Mouse (Mus musculus) hindbrain, embryonic 15.5 days (tissue): Measurements from ENCODE around the gene Trmo. TPM values are rescaled to one million over a fixed set of nuclear protein-coding genes. Genes with fewer than 3 reads are reported as not detected.

Source experiments
- ATAC-seq: fragments of 200-750 bp; cut with Nextera tagmentation; 2 replicates; pipeline ENCODE4 v1.8.0; 2017; ENCODE audit warnings: low read depth, moderate number of reproducible peaks, moderate TSS enrichment; ENCODE audit not compliant: low FRiP score
- H3K27ac ChIP-seq: fragments of 300-500 bp; sonication (generic); replicated peaks from 2 replicates; pipeline ENCODE4 v1.5.1; 2015; ENCODE audit warnings: mild to moderate bottlenecking, inconsistent platforms
- H3K27me3 ChIP-seq: fragments of 300-500 bp; sonication (generic); 2 replicates; pipeline ENCODE4 v1.6.1; 2015; ENCODE audit warnings: control low read depth, inconsistent platforms
- H3K36me3 ChIP-seq: fragments of 300-500 bp; sonication (generic); 2 replicates; pipeline ENCODE4 v1.6.1; 2015; ENCODE audit warnings: control low read depth, inconsistent platforms
- H3K4me1 ChIP-seq: fragments of 300-500 bp; sonication (generic); replicated peaks from 2 replicates; pipeline ENCODE4 v1.6.1; 2015; ENCODE audit warnings: control low read depth, inconsistent platforms
- H3K4me2 ChIP-seq: fragments of 300-500 bp; sonication (generic); 2 replicates; pipeline ENCODE4 v1.6.1; 2015; ENCODE audit warnings: moderate library complexity, mild to moderate bottlenecking, inconsistent platforms
- H3K4me3 ChIP-seq: fragments of 300-500 bp; sonication (generic); 2 replicates; pipeline ENCODE4 v1.5.1; 2015; ENCODE audit warnings: mild to moderate bottlenecking, inconsistent platforms
- H3K9ac ChIP-seq: fragments of 300-500 bp; sonication (generic); 2 replicates; pipeline ENCODE4 v1.6.1; 2015; ENCODE audit warnings: inconsistent platforms
- H3K9me3 ChIP-seq: fragments of 300-500 bp; sonication (generic); 2 replicates; pipeline ENCODE4 v1.6.1; 2016; ENCODE audit warnings: control low read depth, inconsistent platforms
- WGBS: fragments of 180-500 bp; shearing (Covaris S2); methylation state at CpG from one replicate; pipeline ENCODE4 v1.1.7; 2015; 5-methylcytosine and 5-hydroxymethylcytosine counted together
- polyA plus RNA-seq: library from polyadenylated mRNA; unstranded; fragments of >200 nt; fragmentation: Nextera tagmentation; extraction: Ambion mirVana; gene quantifications from 2 replicates; pipeline ENCODE4 v1.2.1, GENCODE M21; 2015

The Trmo gene
- polyA plus RNA-seq, 1 experiment from 2014 or later = 9.7 TPM

- Histone ChIP-seq H3K36me3 (no peaks in the 10 kb centered on the region), H3K9ac (no peak overlapping the region), H3K9me3 (no peaks in the 10 kb centered on the region), H3K4me2 (no peak overlapping the region), H3K4me1 (peaks cover 18% of the 10 kb centered on the region), H3K27ac (no peak overlapping the region), H3K4me3 (no peak overlapping the region), H3K27me3 (peaks cover 96% of the 10 kb centered on the region)
- 22% methylated on average over 6 of the region's 6 CpGs for WGBS
- no peak for ATAC-seq
Measured at GRCm38 (mm10) chr4:46346221-46346620, 43.0 kb downstream of the Trmo start.

GRCm38 (mm10) chr4:46345773-46346100 is 43.5 kb downstream of the Trmo start:
- no peak overlapping the region for H3K9ac ChIP-seq
- no peaks in the 10 kb centered on the region for H3K9me3 ChIP-seq
- H3K27ac ChIP-seq = no peak overlapping the region
- peaks cover 18% of the 10 kb centered on the region for H3K4me1 ChIP-seq
- peaks cover 96% of the 10 kb centered on the region for H3K27me3 ChIP-seq
- ATAC-seq = no peak
- 16% methylated on average over 3 of the region's 3 CpGs for WGBS
- no peaks in the 10 kb centered on the region for H3K36me3 ChIP-seq
- H3K4me2 ChIP-seq = no peak overlapping the region
- no peak overlapping the region for H3K4me3 ChIP-seq

GRCm38 (mm10) chr4:46345056-46345772 is 44.0 kb downstream of the Trmo start:
- peak overlapping the region; percentile 56 for H3K4me2 ChIP-seq
- H3K9ac ChIP-seq = no peak overlapping the region
- no peaks in the 10 kb centered on the region for H3K9me3 ChIP-seq
- no peak overlapping the region for H3K27ac ChIP-seq
- peaks cover 18% of the 10 kb centered on the region for H3K4me1 ChIP-seq
- H3K36me3 ChIP-seq = no peaks in the 10 kb centered on the region
- peaks cover 96% of the 10 kb centered on the region for H3K27me3 ChIP-seq
- peak overlapping the region; percentile 40; the same call in 1 of the 2 replicates for H3K4me3 ChIP-seq
- 2% methylated on average over 67 of the region's 67 CpGs for WGBS
- no peak for ATAC-seq

GRCm38 (mm10) chr4:46344288-46344687 is 44.9 kb downstream of the Trmo start:
- Histone ChIP-seq H3K9me3 (no peaks in the 10 kb centered on the region), H3K27ac (no peak overlapping the region), H3K9ac (no peak overlapping the region), H3K4me3 (peak overlapping the region; percentile 40), H3K27me3 (peaks cover 95% of the 10 kb centered on the region), H3K4me1 (peaks cover 21% of the 10 kb centered on the region), H3K4me2 (peak overlapping the region; percentile 56), H3K36me3 (no peaks in the 10 kb centered on the region)
- no peak for ATAC-seq
- WGBS = 1% methylated on average over 51 of the region's 51 CpGs

- Histone ChIP-seq H3K36me3 (no peaks in the 10 kb centered on the region), H3K4me2 (peak within 1 kb of the TSS; percentile 56), H3K27me3 (peaks cover 95% of the 10 kb centered on the region), H3K27ac (no peak within 1 kb of the TSS), H3K9me3 (no peaks in the 10 kb centered on the region), H3K9ac (no peak within 1 kb of the TSS), H3K4me1 (peaks cover 21% of the 10 kb centered on the region), H3K4me3 (peak within 1 kb of the TSS; percentile 40)
- under 1% methylated on average over 67 of the region's 70 CpGs for WGBS
- no peak for ATAC-seq
Measured at GRCm38 (mm10) chr4:46343596-46344260, 45.5 kb downstream of the Trmo start, which contains the start of gene Foxe1. TSS of gene Foxe1 (plus strand) at chr4:46343609.

- peaks cover 97% of the 10 kb centered on the region for H3K27me3 ChIP-seq
- H3K4me1 ChIP-seq = peaks cover 21% of the 10 kb centered on the region
- no peaks in the 10 kb centered on the region for H3K9me3 ChIP-seq
- no peak; the same call in 1 of the 2 replicates for ATAC-seq
- no peaks in the 10 kb centered on the region for H3K36me3 ChIP-seq
- H3K4me3 ChIP-seq = peak overlapping the region; percentile 14; the same call in 1 of the 2 replicates
- H3K9ac ChIP-seq = no peak overlapping the region
- H3K4me2 ChIP-seq = peak overlapping the region; percentile 29
- H3K27ac ChIP-seq = no peak overlapping the region
- WGBS = under 1% methylated on average over 28 of the region's 28 CpGs
Measured at GRCm38 (mm10) chr4:46342711-46343286, 46.4 kb downstream of the Trmo start.

GRCm38 (mm10) chr4:46341831-46342680 is 47.2 kb downstream of the Trmo start:
- WGBS = 6% methylated on average over 22 of the region's 22 CpGs
- no peak for ATAC-seq
- Histone ChIP-seq H3K27me3 (peaks cover 97% of the 10 kb centered on the region), H3K9ac (no peak overlapping the region), H3K4me3 (no peak overlapping the region), H3K9me3 (no peaks in the 10 kb centered on the region), H3K4me1 (peaks cover 21% of the 10 kb centered on the region), H3K36me3 (no peaks in the 10 kb centered on the region), H3K27ac (no peak overlapping the region), H3K4me2 (peak overlapping the region; percentile 29; the same call in 1 of the 2 replicates)

GRCm38 (mm10) chr4:46339584-46339983 is 49.7 kb downstream of the Trmo start:
- Histone ChIP-seq H3K36me3 (no peaks in the 10 kb centered on the region), H3K9me3 (no peaks in the 10 kb centered on the region), H3K27ac (no peak overlapping the region), H3K4me3 (no peak overlapping the region), H3K4me1 (peaks cover 21% of the 10 kb centered on the region), H3K27me3 (peaks cover 88% of the 10 kb centered on the region), H3K4me2 (no peak overlapping the region), H3K9ac (no peak overlapping the region)
- ATAC-seq = no peak
- WGBS = 1% methylated on average over 26 of the region's 26 CpGs

GRCm38 (mm10) chr4:46339026-46339425 is 50.2 kb downstream of the Trmo start:
- no peak overlapping the region for H3K4me3 ChIP-seq
- no peak overlapping the region for H3K9ac ChIP-seq
- no peaks in the 10 kb centered on the region for H3K36me3 ChIP-seq
- H3K27ac ChIP-seq = no peak overlapping the region
- no peaks in the 10 kb centered on the region for H3K9me3 ChIP-seq
- peaks cover 15% of the 10 kb centered on the region for H3K4me1 ChIP-seq
- WGBS = 13% methylated on average over 10 of the region's 10 CpGs
- ATAC-seq = no peak
- H3K4me2 ChIP-seq = no peak overlapping the region
- H3K27me3 ChIP-seq = peaks cover 85% of the 10 kb centered on the region

- WGBS = 4% methylated on average over 3 of the region's 3 CpGs
- Histone ChIP-seq H3K9me3 (no peaks in the 10 kb centered on the region), H3K27ac (no peak overlapping the region), H3K4me2 (no peak overlapping the region), H3K36me3 (no peaks in the 10 kb centered on the region), H3K4me3 (no peak overlapping the region), H3K27me3 (peaks cover 75% of the 10 kb centered on the region), H3K9ac (no peak overlapping the region), H3K4me1 (peaks cover 10% of the 10 kb centered on the region; the same call in 1 of the 2 replicates)
- ATAC-seq = no peak
Measured at GRCm38 (mm10) chr4:46337990-46338389, 51.2 kb downstream of the Trmo start.

GRCm38 (mm10) chr4:46335846-46336245 is 53.4 kb downstream of the Trmo start:
- Histone ChIP-seq H3K4me2 (no peak overlapping the region), H3K36me3 (no peaks in the 10 kb centered on the region), H3K9me3 (no peaks in the 10 kb centered on the region), H3K4me1 (peaks cover 4% of the 10 kb centered on the region; the same call in 1 of the 2 replicates), H3K9ac (no peak overlapping the region), H3K27me3 (peaks cover 57% of the 10 kb centered on the region), H3K4me3 (no peak overlapping the region), H3K27ac (no peak overlapping the region)
- no peak for ATAC-seq
- WGBS = 30% methylated on average over 1 of the region's 1 CpGs
